Mouse (Mus musculus): ENCODE data around the gene Itgb1bp1.

DNA sequence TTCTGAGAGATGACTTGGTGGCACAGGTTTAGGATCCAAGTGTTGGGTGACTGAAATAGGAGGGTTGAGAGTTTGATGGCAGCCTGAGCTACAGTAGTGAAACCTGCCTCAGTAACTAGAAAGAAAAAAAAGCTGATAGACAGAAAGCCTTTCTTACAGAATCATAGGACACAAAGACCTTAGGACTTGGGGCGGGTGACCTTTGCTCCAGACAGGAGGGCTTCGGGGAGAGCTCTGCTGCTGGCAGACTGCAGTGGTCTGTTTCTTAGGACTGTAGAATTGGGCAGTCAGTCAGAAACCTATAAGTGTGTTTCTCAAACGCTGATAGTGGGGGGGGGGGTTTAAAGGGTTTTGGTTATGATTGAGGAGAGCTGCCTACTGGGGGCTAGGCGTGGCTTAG is 19.7 kb upstream of the Itgb1bp1 start:
- TF ChIP-seq CTCF (IDR thresholded peaks at IDR 0.05; ENCODE audit: low read depth) (no peak), EP300 (IDR thresholded peaks at IDR 0.05; ENCODE audit: low read depth) (no peak)

Measured in heart, postnatal 0 days (tissue).